Mouse (Mus musculus) MEL (cell line): ENCODE results near the gene Glrp1. TPM values are rescaled to one million over a fixed set of nuclear protein-coding genes. Genes with fewer than 3 reads are reported as not detected.
A peak's percentile ranks its signal among the peaks of the same experiment; 100 is the strongest.

Source experiments
- DNase-seq: peaks from one replicate; pipeline ENCODE4 v3.0.0; 2011; ENCODE audit warnings: low read depth, low spot score
- H3K27ac ChIP-seq: 2 replicates; pipeline ENCODE4 v1.5.1; 2012; ENCODE audit warnings: low read depth, mild to moderate bottlenecking, control low read depth, low read length, moderate library complexity; ENCODE audit not compliant: control insufficient read depth
- H3K27me3 ChIP-seq, 2 experiments: fragments of 150-350 bp in 1 of 2; sonication (generic) in 1 of 2; 2 replicates each; pipeline ENCODE4 v1.6.1; 2012; ENCODE audit warnings: low read length in 2 of 2, mild to moderate bottlenecking in 2 of 2, improper control_type of control experiment in 1 of 2, moderate library complexity in 1 of 2; ENCODE audit not compliant: insufficient read depth in 2 of 2, control insufficient read depth in 1 of 2
- H3K36me3 ChIP-seq, 2 experiments: 2 replicates each; pipeline ENCODE4 v1.6.1; 2012 to 2014; ENCODE audit warnings: low read length in 2 of 2, improper control_type of control experiment in 1 of 2, inconsistent platforms in 1 of 2, mild to moderate bottlenecking in 1 of 2; ENCODE audit not compliant: insufficient read depth in 2 of 2, control insufficient read depth in 1 of 2
- H3K4me1 ChIP-seq, 2 experiments: fragments of 150-350 bp in 1 of 2; sonication (generic) in 1 of 2; 2 replicates each; pipeline ENCODE4 v1.6.1; 2012; ENCODE audit warnings: low read length in 2 of 2, improper control_type of control experiment in 1 of 2, mild to moderate bottlenecking in 1 of 2; ENCODE audit not compliant: insufficient read depth in 2 of 2, control insufficient read depth in 1 of 2
- H3K4me3 ChIP-seq, 2 experiments: fragments of 150-350 bp in 1 of 2; sonication (generic) in 1 of 2; 2 replicates each; pipeline ENCODE4 v1.5.1; 2012; ENCODE audit warnings: low read depth in 2 of 2, low read length in 2 of 2, mild to moderate bottlenecking in 2 of 2, moderate library complexity in 2 of 2, control low read depth in 1 of 2, improper control_type of control experiment in 1 of 2; ENCODE audit not compliant: control insufficient read depth in 1 of 2, insufficient read depth in 1 of 2
- H3K79me2 ChIP-seq: 2 replicates; pipeline ENCODE4 v1.6.1; 2012; ENCODE audit warnings: mild to moderate bottlenecking, low read length, moderate library complexity; ENCODE audit not compliant: control insufficient read depth, poor library complexity, insufficient read depth
- H3K9ac ChIP-seq: 2 replicates; pipeline ENCODE4 v1.6.1; 2012; ENCODE audit warnings: low read depth, mild to moderate bottlenecking, control low read depth, low read length, moderate library complexity; ENCODE audit not compliant: control insufficient read depth, poor library complexity, severe bottlenecking
- H3K9me3 ChIP-seq: fragments of 150-350 bp; sonication (generic); replicated peaks from 2 replicates; pipeline ENCODE4 v1.6.1; 2012; ENCODE audit warnings: mild to moderate bottlenecking, low read length, improper control_type of control experiment, moderate library complexity; ENCODE audit not compliant: insufficient read depth
- CTCF ChIP-seq, 3 experiments: IDR thresholded peaks in 2 of 3; conservative IDR thresholded peaks in 1 of 3; 2 replicates each; pipeline ENCODE4 v1.5.1; 2011 to 2012; ENCODE audit warnings: low read length in 3 of 3, low read depth in 2 of 3, mild to moderate bottlenecking in 2 of 3, improper control_type of control experiment in 1 of 3, inconsistent platforms in 1 of 3, mixed read lengths in 1 of 3, moderate library complexity in 1 of 3; ENCODE audit not compliant: control insufficient read depth in 1 of 3, insufficient read depth in 1 of 3, poor library complexity in 1 of 3, severe bottlenecking in 1 of 3
- ELF1 ChIP-seq: IDR thresholded peaks from 2 replicates; pipeline ENCODE4 v1.6.1; 2014; ENCODE audit warnings: low read depth, mild to moderate bottlenecking, inconsistent platforms, low read length, improper control_type of control experiment, moderate library complexity
- EP300 ChIP-seq, 2 experiments: IDR thresholded peaks; 2 replicates each; pipeline ENCODE4 v1.6.1; 2011; ENCODE audit warnings: improper control_type of control experiment in 2 of 2, low read length in 2 of 2, low read depth in 1 of 2, mild to moderate bottlenecking in 1 of 2
- ETS1 ChIP-seq: IDR thresholded peaks from 2 replicates; pipeline ENCODE4 v1.6.1; 2012; ENCODE audit warnings: low read depth, mild to moderate bottlenecking, inconsistent platforms, low read length, improper control_type of control experiment, moderate library complexity
- GATA1 ChIP-seq: IDR thresholded peaks from 2 replicates; pipeline ENCODE4 v1.6.1; 2011; ENCODE audit warnings: low read depth, low read length, improper control_type of control experiment
- MYB ChIP-seq: IDR thresholded peaks from 2 replicates; pipeline ENCODE4 v1.6.1; 2011; ENCODE audit warnings: mild to moderate bottlenecking, low read depth, low read length, improper control_type of control experiment
- POLR2A ChIP-seq, 2 experiments: IDR thresholded peaks; 2 replicates each; pipeline ENCODE4 v1.6.1; 2011 to 2012; ENCODE audit warnings: low read length in 2 of 2, mild to moderate bottlenecking in 2 of 2, control low read depth in 1 of 2, improper control_type of control experiment in 1 of 2, low read depth in 1 of 2, moderate library complexity in 1 of 2; ENCODE audit not compliant: control insufficient read depth in 1 of 2, insufficient read depth in 1 of 2, poor library complexity in 1 of 2
- POLR2AphosphoS2 ChIP-seq: IDR thresholded peaks from 2 replicates; pipeline ENCODE4 v1.6.1; 2011; ENCODE audit warnings: low read length, improper control_type of control experiment
- POLR2AphosphoS5 ChIP-seq: IDR thresholded peaks from 2 replicates; pipeline ENCODE4 v1.6.1; 2012; ENCODE audit warnings: low read depth, borderline replicate concordance, mild to moderate bottlenecking, inconsistent platforms, low read length, moderate library complexity, mixed read lengths
- RAD21 ChIP-seq: IDR thresholded peaks from 2 replicates; pipeline ENCODE4 v1.6.1; 2011; ENCODE audit warnings: mild to moderate bottlenecking, low read depth, low read length, improper control_type of control experiment
- SIN3A ChIP-seq: IDR thresholded peaks from 2 replicates; pipeline ENCODE4 v1.6.1; 2012; ENCODE audit warnings: low read length, improper control_type of control experiment, inconsistent platforms
- UBTF ChIP-seq: IDR thresholded peaks from 2 replicates; pipeline ENCODE4 v1.6.1; 2012; ENCODE audit warnings: low read depth, mild to moderate bottlenecking, inconsistent platforms, low read length, improper control_type of control experiment, moderate library complexity, borderline replicate concordance; ENCODE audit not compliant: insufficient read depth
- USF1 ChIP-seq: IDR thresholded peaks from 2 replicates; pipeline ENCODE4 v1.6.1; 2014; ENCODE audit warnings: low read depth, mild to moderate bottlenecking, inconsistent platforms, low read length, improper control_type of control experiment, moderate library complexity
- ZNF384 ChIP-seq: IDR thresholded peaks from 2 replicates; pipeline ENCODE4 v1.6.1; 2012; ENCODE audit warnings: low read depth, mild to moderate bottlenecking, inconsistent platforms, low read length, improper control_type of control experiment
- polyA plus RNA-seq, 2 experiments: library from polyadenylated mRNA; stranded (reverse) in 1 of 2; unstranded in 1 of 2; fragments of >175 nt in 1 of 2; fragments of >200 nt in 1 of 2; gene quantifications; 2 replicates each; pipeline versions ENCODE4 v1.2.1 to v1.2.4; 2012; ENCODE audit warnings: low replicate concordance in 2 of 2, low read depth in 1 of 2; ENCODE audit not compliant: insufficient read length in 2 of 2, insufficient read depth in 1 of 2, missing spikeins in 1 of 2
- total RNA-seq: library from RNA; depleted of rRNA; stranded (reverse); fragments of 300-350 nt; gene quantifications from 2 replicates; pipeline ENCODE4 v1.2.3, GENCODE M21; 2012

The Glrp1 gene
- total and polyA plus RNA-seq, 3 experiments = not detected

- Histone ChIP-seq H3K4me3 (no peak overlapping the region), H3K9me3 (no peaks in the 10 kb centered on the region), H3K4me1 (no peaks in the 10 kb centered on the region), H3K27me3 (no peaks in the 10 kb centered on the region), H3K36me3 (no peaks in the 10 kb centered on the region), H3K9ac (no peak overlapping the region), H3K79me2 (no peaks in the 10 kb centered on the region), H3K27ac (no peak overlapping the region)
- no peak for TF ChIP-seq EP300 (IDR thresholded peaks at IDR 0.05; ENCODE audit: low read depth in 1 of 2, low read length in 2 of 2)
- TF ChIP-seq ZNF384 = no peak
- TF ChIP-seq MYB = no peak
- TF ChIP-seq UBTF = no peak
- TF ChIP-seq USF1 = no peak
- TF ChIP-seq GATA1 = no peak
- no peak for DNase-seq
These were observed 43.4 kb downstream of the Glrp1 start for GRCm38 (mm10) chr1:88466325-88467064.

GRCm38 (mm10) chr1:88465722-88466121 lies 44.1 kb downstream of the Glrp1 start:
- H3K36me3 ChIP-seq = no peaks in the 10 kb centered on the region
- no peaks in the 10 kb centered on the region for H3K4me1 ChIP-seq
- no peak for TF ChIP-seq ELF1
- no peak for TF ChIP-seq ETS1
- peak; percentile 21 for TF ChIP-seq RAD21
- no peak for TF ChIP-seq SIN3A
- no peak for TF ChIP-seq POLR2AphosphoS2
- TF ChIP-seq POLR2AphosphoS5 = no peak
- peak in 1 of 3 experiments; percentile 14; a peak in 1 of 6 replicates for TF ChIP-seq CTCF (IDR thresholded peaks at IDR 0.05 in 2 of 3, conservative IDR thresholded peaks at IDR 0.05 in 1 of 3; ENCODE audit: control insufficient read depth in 1 of 3, insufficient read depth in 1 of 3, low read depth in 2 of 3, low read length in 3 of 3, poor library complexity in 1 of 3, severe bottlenecking in 1 of 3)
- TF ChIP-seq POLR2A (IDR thresholded peaks at IDR 0.05; ENCODE audit: control insufficient read depth in 1 of 2, insufficient read depth in 1 of 2, low read depth in 1 of 2, low read length in 2 of 2, poor library complexity in 1 of 2) = no peak
- no peak overlapping the region for H3K9ac ChIP-seq
- no peak for DNase-seq
- no peaks in the 10 kb centered on the region for H3K27me3 ChIP-seq
- H3K4me3 ChIP-seq = no peak overlapping the region
- no peaks in the 10 kb centered on the region for H3K9me3 ChIP-seq
- no peaks in the 10 kb centered on the region for H3K79me2 ChIP-seq
- no peak overlapping the region for H3K27ac ChIP-seq
